Mouse (Mus musculus) midbrain, postnatal 0 days (tissue): Measurements from ENCODE around the gene Wfdc11. TPM values are rescaled to one million over a fixed set of nuclear protein-coding genes. Genes with fewer than 3 reads are reported as not detected.

ENCODE experiments used
- ATAC-seq: fragments of 200-750 bp; cut with Nextera tagmentation; 2 replicates; pipeline ENCODE4 v1.8.0; 2017; ENCODE audit warnings: moderate number of reproducible peaks, mild to moderate bottlenecking, moderate TSS enrichment, moderate library complexity; ENCODE audit not compliant: low FRiP score
- DNase-seq: peaks from one replicate; pipeline ENCODE4 v3.0.0-alpha.2; 2015; ENCODE audit warnings: low spot score
- H3K27ac ChIP-seq: fragments of 300-500 bp; sonication (generic); 2 replicates; pipeline ENCODE4 v1.5.1; 2014; ENCODE audit warnings: low read depth, mild to moderate bottlenecking, low read length, mixed read lengths
- H3K27me3 ChIP-seq: fragments of 300-500 bp; sonication (generic); 2 replicates; pipeline ENCODE4 v1.6.1; 2014; ENCODE audit warnings: low read length, control low read depth, mixed read lengths; ENCODE audit not compliant: insufficient read depth
- H3K36me3 ChIP-seq: fragments of 300-500 bp; sonication (generic); 2 replicates; pipeline ENCODE4 v1.6.1; 2014; ENCODE audit warnings: low read length, control low read depth, mixed read lengths; ENCODE audit not compliant: insufficient read depth
- H3K4me1 ChIP-seq: fragments of 300-500 bp; sonication (generic); 2 replicates; pipeline ENCODE4 v1.6.1; 2014; ENCODE audit warnings: mild to moderate bottlenecking, control low read depth, antibody characterized with exemption, low read length, mixed read lengths; ENCODE audit not compliant: insufficient read depth
- H3K4me2 ChIP-seq: fragments of 300-500 bp; sonication (generic); 2 replicates; pipeline ENCODE4 v1.6.1; 2014; ENCODE audit warnings: low read depth, mild to moderate bottlenecking, low read length, mixed read lengths; ENCODE audit not compliant: poor library complexity, severe bottlenecking
- H3K4me3 ChIP-seq: fragments of 300-500 bp; sonication (generic); 2 replicates; pipeline ENCODE4 v1.5.1; 2014; ENCODE audit warnings: low read depth, mild to moderate bottlenecking, low read length, moderate library complexity
- H3K9ac ChIP-seq: fragments of 300-500 bp; sonication (generic); replicated peaks from 2 replicates; pipeline ENCODE4 v1.6.1; 2014; ENCODE audit warnings: mild to moderate bottlenecking, low read length, moderate library complexity, mixed read lengths; ENCODE audit not compliant: poor library complexity, severe bottlenecking
- H3K9me3 ChIP-seq: fragments of 300-500 bp; sonication (generic); 2 replicates; pipeline ENCODE4 v1.6.1; 2016; ENCODE audit warnings: low read length, control low read depth
- CTCF ChIP-seq: IDR thresholded peaks from 2 replicates; pipeline ENCODE4 v1.5.1; 2016; ENCODE audit warnings: antibody characterized with exemption, mild to moderate bottlenecking
- WGBS: fragments of 180-500 bp; shearing (Covaris S2); extraction: QIAGEN DNeasy Blood & Tissue Kit; methylation state at CpG from one replicate; pipeline ENCODE4 v1.1.7; 2014; 5-methylcytosine and 5-hydroxymethylcytosine counted together
- polyA plus RNA-seq: library from polyadenylated mRNA; unstranded; fragments of >200 nt; fragmentation: Nextera tagmentation; extraction: Ambion mirVana; gene quantifications from 2 replicates; pipeline ENCODE4 v1.2.1, GENCODE M21; 2015
- total RNA-seq: library from RNA; depleted of rRNA; stranded (reverse); fragments of >200 nt; gene quantifications from 2 replicates; pipeline ENCODE4 v1.2.3, GENCODE M21; 2014

Gene Wfdc11
- total and polyA plus RNA-seq, 2 experiments from 2014 or later: not detected

DNA sequence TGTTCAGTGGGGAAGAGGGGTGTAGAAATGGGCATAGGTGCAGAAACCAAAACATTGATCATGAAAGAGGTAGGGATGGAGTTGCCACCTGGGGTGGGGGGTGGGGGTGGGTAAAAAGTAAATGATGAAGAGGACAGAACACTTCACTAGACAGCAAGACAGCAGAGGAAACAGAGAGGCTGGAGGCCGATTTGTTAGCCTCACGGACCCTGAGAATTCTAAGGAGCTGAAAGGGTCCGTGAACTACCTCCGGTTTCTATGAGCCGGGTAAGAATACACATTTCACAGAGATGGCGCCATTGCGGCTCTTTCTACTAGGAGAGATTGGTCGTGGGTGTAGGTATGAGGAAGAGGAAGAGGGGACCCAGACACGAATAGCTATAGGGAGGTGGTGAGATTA lies 17.4 kb downstream of the Wfdc11 start, which contains the start of gene Wfdc9:
Gene Wfdc9 (minus strand): TSS at position 101 of the 400 bp plus-strand sequence.
- Histone ChIP-seq H3K4me2 (no peak within 1 kb of the TSS), H3K4me3 (no peak within 1 kb of the TSS), H3K9ac (no peak within 1 kb of the TSS), H3K4me1 (no peaks in the 10 kb centered on the region), H3K9me3 (no peaks in the 10 kb centered on the region), H3K27ac (no peak within 1 kb of the TSS), H3K36me3 (no peaks in the 10 kb centered on the region), H3K27me3 (no peaks in the 10 kb centered on the region)
- DNase-seq: no peak
- 82% methylated on average over 9 of the region's 9 CpGs for WGBS
- no peak for TF ChIP-seq CTCF
- no peak for ATAC-seq

DNA sequence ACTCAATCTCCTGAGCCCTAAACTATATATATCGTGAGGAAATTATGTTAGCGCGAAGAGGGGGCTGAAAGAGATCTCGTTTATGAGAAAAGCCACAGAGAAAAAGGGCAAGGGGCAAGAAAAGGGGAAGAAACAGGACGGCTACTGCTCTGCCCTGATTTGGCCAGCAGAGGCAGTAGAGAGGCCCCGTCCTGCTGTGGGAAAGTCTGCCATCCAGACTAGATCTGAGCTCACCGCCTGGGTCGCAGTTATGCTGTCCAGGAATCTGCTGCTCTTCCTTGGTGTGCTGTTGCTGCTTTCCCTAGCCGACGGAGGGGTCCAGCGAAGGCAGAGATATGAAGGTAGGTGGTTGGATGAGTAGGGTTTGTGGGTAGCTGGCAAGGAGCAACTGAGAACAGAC lies 18.0 kb downstream of the Wfdc11 start, which contains the start of gene Wfdc10:
Gene Wfdc10 (plus strand): TSS at position 189 of the 400 bp plus-strand sequence.
- WGBS: 18% methylated on average over 11 of the region's 11 CpGs
- H3K27me3 ChIP-seq: no peaks in the 10 kb centered on the region
- H3K9ac ChIP-seq: no peak within 1 kb of the TSS
- no peaks in the 10 kb centered on the region for H3K4me1 ChIP-seq
- TF ChIP-seq CTCF: peak; percentile 82
- no peak within 1 kb of the TSS for H3K27ac ChIP-seq
- no peaks in the 10 kb centered on the region for H3K36me3 ChIP-seq
- DNase-seq (peak; percentile 41), ATAC-seq (no peak)
- H3K9me3 ChIP-seq: no peaks in the 10 kb centered on the region
- H3K4me2 ChIP-seq: no peak within 1 kb of the TSS
- H3K4me3 ChIP-seq: no peak within 1 kb of the TSS

DNA sequence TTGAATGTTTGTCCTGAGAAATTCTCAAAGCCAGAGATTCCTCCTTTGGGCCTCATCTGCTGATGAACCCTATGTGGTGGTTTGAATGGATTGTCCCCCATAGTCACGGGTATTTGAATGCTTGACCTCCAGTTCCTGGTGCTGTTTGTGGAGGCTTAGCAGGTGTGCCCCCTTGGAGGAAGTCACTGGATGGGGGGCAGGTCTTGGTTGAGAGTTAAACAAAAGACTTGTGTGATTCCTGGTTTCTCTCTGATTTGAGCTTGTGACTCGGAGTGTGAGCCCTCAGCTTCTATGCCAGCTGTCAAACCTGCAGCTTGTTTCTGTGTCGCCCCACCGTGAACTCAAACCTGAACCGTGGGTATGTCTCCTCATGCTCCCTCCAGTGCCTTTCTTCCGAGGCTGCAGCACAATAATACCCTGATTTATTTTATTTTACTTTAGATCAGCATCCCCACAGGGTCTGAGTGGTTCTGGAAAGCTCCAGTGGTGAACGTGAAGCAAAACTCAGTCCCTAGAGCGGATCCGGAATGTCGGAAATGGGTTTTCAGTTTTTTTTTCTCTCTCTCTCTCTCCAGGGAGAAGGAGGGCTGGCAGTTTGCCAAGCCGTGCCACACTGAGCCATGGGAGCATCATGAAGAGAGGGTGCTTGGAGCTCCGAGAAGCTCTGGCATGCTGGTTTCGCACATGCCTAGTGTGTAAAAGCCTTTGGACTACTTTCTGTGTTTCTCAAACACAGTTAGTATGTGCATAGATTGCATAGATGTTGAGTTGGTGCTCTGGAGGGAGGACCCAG lies 31.8 kb downstream of the Wfdc11 start:
- H3K4me1 ChIP-seq: no peaks in the 10 kb centered on the region
- H3K9ac ChIP-seq: no peak overlapping the region
- 66% methylated on average over 13 of the region's 13 CpGs for WGBS
- TF ChIP-seq CTCF: no peak
- DNase-seq (peak; percentile 5), ATAC-seq (no peak)
- H3K4me2 ChIP-seq: no peak overlapping the region
- H3K36me3 ChIP-seq: no peaks in the 10 kb centered on the region
- no peaks in the 10 kb centered on the region; the same call in 1 of the 2 replicates for H3K9me3 ChIP-seq
- no peaks in the 10 kb centered on the region for H3K27me3 ChIP-seq
- no peak overlapping the region for H3K27ac ChIP-seq
- H3K4me3 ChIP-seq: no peak overlapping the region

DNA sequence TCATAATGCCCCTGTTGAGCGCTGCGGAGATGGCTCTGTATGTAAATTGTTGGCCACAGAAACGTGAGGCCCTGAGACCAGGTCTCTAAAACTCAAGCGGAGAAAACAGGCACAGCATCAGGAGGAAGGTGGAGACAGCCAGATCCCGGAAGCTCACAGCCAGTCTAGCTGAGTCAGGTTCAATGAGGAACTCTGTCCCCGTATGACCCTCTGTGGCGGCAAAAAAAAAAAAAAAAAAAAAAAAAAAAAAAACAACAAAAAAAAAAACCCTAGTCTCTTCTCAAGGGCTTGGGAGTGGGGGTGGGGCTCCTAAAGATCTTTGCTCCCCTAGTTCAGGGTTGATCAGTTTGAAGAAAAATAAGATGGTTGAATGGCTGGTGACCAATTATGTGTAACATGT lies 32.8 kb downstream of the Wfdc11 start:
- no peak overlapping the region for H3K27ac ChIP-seq
- no peak overlapping the region for H3K4me2 ChIP-seq
- WGBS: 68% methylated on average over 7 of the region's 7 CpGs
- no peaks in the 10 kb centered on the region for H3K27me3 ChIP-seq
- DNase-seq (no peak), ATAC-seq (no peak)
- TF ChIP-seq CTCF: no peak
- H3K4me1 ChIP-seq: no peaks in the 10 kb centered on the region
- H3K9me3 ChIP-seq: no peaks in the 10 kb centered on the region
- H3K36me3 ChIP-seq: no peaks in the 10 kb centered on the region
- no peak overlapping the region for H3K9ac ChIP-seq
- H3K4me3 ChIP-seq: no peak overlapping the region

DNA sequence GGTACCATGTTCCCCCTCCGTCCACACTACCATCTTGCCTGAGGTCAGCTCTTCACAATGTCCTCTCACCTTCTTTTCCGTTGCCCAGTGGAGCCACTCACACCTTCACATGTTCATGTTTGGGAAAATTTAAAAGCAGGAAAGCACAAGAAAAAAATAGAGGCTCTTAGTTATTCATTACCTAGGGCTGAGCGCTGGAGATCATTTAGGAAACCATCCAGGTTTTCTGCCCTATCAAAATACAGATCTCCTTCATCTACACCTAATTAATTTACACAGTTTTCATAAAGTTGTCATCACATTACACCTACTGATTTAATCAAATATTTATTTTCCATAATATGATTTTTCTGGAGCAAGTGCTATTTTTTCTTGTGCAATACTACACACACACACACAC lies 35.2 kb downstream of the Wfdc11 start, which contains the start of gene Wfdc16:
Gene Wfdc16 (minus strand): TSS at position 101 of the 400 bp plus-strand sequence.
- DNase-seq (no peak), ATAC-seq (no peak)
- H3K4me3 ChIP-seq: no peak within 1 kb of the TSS
- no peak for TF ChIP-seq CTCF
- H3K9me3 ChIP-seq: no peaks in the 10 kb centered on the region
- H3K4me1 ChIP-seq: no peaks in the 10 kb centered on the region
- WGBS: 90% methylated on average over 3 of the region's 3 CpGs
- no peak within 1 kb of the TSS for H3K27ac ChIP-seq
- H3K9ac ChIP-seq: no peak within 1 kb of the TSS
- H3K36me3 ChIP-seq: no peaks in the 10 kb centered on the region
- no peak within 1 kb of the TSS for H3K4me2 ChIP-seq
- H3K27me3 ChIP-seq: no peaks in the 10 kb centered on the region

DNA sequence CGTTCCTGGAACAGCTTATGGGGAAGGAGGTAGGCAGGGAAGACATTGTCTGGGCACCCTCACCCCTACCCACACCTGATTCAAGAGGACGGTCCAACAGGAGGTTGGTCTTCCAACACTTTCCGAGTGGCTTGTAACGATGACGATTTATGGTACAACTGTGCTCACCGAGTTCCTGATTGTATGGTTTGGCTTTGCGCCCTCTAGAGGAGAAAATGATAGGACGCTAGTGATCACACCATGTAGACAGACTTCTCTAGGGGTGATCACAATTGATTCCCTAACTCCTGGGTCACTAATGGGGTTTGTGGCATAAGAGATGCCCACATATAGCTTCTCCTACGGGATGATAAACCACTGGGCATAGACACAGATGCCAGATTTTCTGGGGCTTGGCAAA lies 38.6 kb downstream of the Wfdc11 start:
- H3K9me3 ChIP-seq: no peaks in the 10 kb centered on the region
- TF ChIP-seq CTCF: peak; percentile 11; the same call in 1 of the 2 replicates
- H3K4me1 ChIP-seq: no peaks in the 10 kb centered on the region
- no peak overlapping the region for H3K4me3 ChIP-seq
- H3K4me2 ChIP-seq: no peak overlapping the region
- H3K9ac ChIP-seq: no peak overlapping the region
- 81% methylated on average over 9 of the region's 9 CpGs for WGBS
- ATAC-seq (no peak), DNase-seq (no peak)
- no peaks in the 10 kb centered on the region for H3K27me3 ChIP-seq
- H3K36me3 ChIP-seq: no peaks in the 10 kb centered on the region
- no peak overlapping the region for H3K27ac ChIP-seq
